Mouse (Mus musculus) limb, embryonic 10.5 days (tissue): ENCODE results near the gene Nat10. TPM values are rescaled to one million over a fixed set of nuclear protein-coding genes. Genes with fewer than 3 reads are reported as not detected.

Source experiments
- polyA plus RNA-seq: library from polyadenylated mRNA; unstranded; fragments of >200 nt; fragmentation: Nextera tagmentation; extraction: Ambion mirVana; gene quantifications from 2 replicates; pipeline ENCODE4 v1.2.1, GENCODE M21; 2016

The Nat10 gene
- polyA plus RNA-seq, 1 experiment from 2014 or later: 34.7 TPM

Other genes starting within 250 kb of the Nat10 start
- gene Abtb2, start 195.0 kb downstream of the Nat10 start, polyA plus RNA-seq: 14.2 and 17.6 TPM in 2 replicates
- 513 and 547 TPM in 2 replicates for gene Caprin1, start 36.4 kb upstream of the Nat10 start, polyA plus RNA-seq
- gene Lmo2, start 196.7 kb upstream of the Nat10 start, polyA plus RNA-seq: 29.3 and 30.6 TPM in 2 replicates